Mouse (Mus musculus) heart, postnatal 36 days (tissue): ENCODE data around the gene Myo1d. TPM values are rescaled to one million over a fixed set of nuclear protein-coding genes. Genes with fewer than 3 reads are reported as not detected.

Experiments
- DNase-seq, 2 experiments: peaks; one replicate each; pipeline ENCODE4 v3.0.0; 2021 to 2022
- intact Hi-C: fragments of 180-260 bp; cut with DNase I; formaldehyde crosslinking; loops from one replicate; pipeline ENCODE4 v1.15.1; 2025
- total RNA-seq, 2 experiments: library from RNA; stranded (reverse); gene quantifications; 2 replicates each; pipeline ENCODE4 v1.2.3; 2021

Gene Myo1d
- total RNA-seq, 2 experiments from 2014 or later: 9.4 to 10.2 TPM

- DNase-seq: no peak
- intact Hi-C loops: no loop called here
Measured at GRCm38 (mm10) chr11:80628581-80628980, 151.2 kb downstream of the Myo1d start.

DNA sequence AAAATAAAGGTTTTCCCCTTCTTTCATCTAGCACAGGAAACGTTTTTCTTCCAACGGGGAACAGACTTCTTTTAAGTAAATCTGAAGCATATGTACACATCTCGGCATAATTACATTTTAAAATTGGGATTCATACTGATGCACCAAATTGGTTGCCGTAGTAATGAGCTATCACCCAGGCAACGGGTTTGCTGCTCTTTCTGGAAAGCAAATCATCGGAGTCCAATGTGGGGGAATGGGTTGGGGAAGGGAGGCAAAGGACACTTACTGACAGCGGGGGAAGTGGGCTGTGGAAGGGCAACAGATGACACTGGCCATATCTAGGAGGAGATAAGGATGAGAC lies 156.8 kb downstream of the Myo1d start:
- DNase-seq: no peak
- intact Hi-C loops: no loop called here

DNA sequence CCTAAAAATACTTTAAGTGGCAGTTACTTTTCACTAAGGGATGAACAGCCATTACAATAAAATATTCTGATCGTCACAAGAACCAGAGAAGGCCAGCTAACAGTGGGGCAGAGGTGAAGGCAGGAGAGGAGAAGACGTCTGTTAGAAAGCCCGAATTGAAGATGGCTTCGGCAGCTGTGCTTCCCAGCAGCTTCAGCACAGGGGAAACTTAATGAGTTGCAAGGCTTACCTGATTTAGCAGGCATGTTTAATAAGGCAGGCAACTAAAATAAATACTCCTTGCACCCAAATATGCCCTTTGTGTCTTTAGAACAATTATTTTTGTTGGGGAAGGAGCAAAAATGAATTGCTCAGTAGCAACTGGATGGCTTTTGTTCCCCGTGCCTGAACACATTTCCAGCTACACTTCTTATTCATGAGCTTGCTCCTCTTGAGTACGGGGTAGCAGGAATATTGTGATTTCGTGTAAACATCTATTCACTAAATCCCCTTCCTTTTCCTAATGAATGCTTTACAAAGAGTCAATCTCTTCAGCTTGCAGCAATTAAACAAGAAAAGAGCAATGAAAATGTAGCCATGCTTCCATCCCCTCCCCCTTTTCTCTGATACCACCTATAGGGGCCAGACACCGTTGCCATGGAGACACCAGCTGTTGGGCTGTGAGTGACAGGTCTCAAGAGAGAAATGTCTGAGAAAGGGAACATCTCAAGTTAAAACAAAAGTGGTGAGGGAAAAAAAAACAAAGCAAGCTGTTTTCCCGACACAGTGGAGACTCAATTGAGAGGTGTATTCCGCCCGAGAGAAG lies 157.4 kb downstream of the Myo1d start:
- intact Hi-C loops: no loop called here
- no peak for DNase-seq

DNA sequence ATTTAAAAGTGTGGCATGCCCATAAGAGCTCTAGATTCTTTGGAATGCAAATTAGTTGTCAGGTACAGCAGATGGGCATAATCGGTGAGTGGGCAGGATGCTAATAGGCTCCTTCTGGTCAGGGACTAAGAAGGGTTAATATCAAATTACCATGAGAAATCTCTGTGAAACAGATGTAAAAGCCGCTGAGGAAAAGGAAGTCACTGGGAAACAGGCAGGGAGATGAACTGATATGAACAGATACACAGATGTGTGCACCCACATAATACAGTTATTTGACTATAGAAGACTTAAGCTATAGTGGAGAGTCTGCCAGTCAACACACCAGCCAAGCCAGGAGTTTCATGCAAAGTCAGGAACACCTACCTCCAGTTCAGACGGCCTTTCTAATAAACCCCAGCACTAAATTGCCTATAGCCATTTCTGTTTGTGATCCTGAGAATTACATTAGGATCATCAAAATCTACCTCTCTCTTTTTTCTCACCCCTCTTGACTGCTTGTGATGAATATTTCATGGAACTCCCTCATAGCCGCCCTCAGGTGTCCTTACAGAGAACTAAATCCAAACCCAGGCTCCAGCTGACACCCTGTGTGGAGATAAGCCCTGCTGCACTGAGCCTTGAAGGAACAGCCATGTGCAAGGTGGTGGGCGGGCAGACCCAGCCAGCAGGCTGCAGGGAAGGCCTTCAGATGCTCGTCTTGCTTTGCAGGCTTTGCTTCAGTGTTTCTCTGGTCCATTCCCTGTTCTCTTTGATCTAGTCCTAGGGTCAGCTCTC lies 164.7 kb downstream of the Myo1d start:
- intact Hi-C loops: no loop called here

DNA sequence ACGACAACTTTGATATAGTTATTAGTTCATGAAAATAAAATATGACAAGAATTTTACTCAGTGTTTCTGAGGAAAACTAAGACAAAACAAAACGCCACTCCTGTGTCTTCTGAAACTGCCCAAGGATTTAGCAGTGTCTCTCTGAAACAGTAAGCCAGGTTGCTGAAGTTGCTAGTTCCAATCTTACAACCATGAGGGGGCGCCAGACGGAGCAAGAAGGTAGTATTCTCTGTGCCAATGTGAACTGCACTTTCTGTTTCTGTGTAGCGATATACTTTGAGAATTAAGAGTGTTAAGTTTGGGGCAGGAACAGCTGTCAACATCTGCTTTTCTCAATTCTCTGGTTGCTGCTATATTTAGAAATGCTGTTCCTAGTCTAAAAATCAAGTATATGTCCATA lies 165.4 kb downstream of the Myo1d start:
- peak in 1 of 2 experiments; percentile 23 for DNase-seq
- intact Hi-C loops: no loop called here

More for the DNA sequence above, 164.7 kb downstream of the Myo1d start:
- no peak for DNase-seq

GRCm38 (mm10) chr11:80613534-80613933 lies 166.3 kb downstream of the Myo1d start:
- intact Hi-C loops: no loop called here
- peak in 1 of 2 experiments; percentile 40 for DNase-seq

- intact Hi-C loops: loop anchor here (5.0 to 10.0 kb wide), 2 partner anchors 126 to 182 kb away; partner anchors contain the start of genes Cdk5r1 and Myo1d
- DNase-seq: peak in 1 of 2 experiments; percentile 9
Measured at GRCm38 (mm10) chr11:80602707-80603441, 177.0 kb downstream of the Myo1d start.

GRCm38 (mm10) chr11:80602041-80602458 lies 177.8 kb downstream of the Myo1d start:
- DNase-seq: no peak
- intact Hi-C loops: loop anchor here (5.0 to 10.0 kb wide), 2 partner anchors 125 to 183 kb away; partner anchors contain the start of genes Cdk5r1 and Myo1d

- intact Hi-C loops: loop anchor here (5.0 to 10.0 kb wide), 2 partner anchors 124 to 184 kb away; partner anchors contain the start of genes Cdk5r1 and Myo1d
- no peak for DNase-seq
Measured at GRCm38 (mm10) chr11:80601040-80601864, 178.6 kb downstream of the Myo1d start.

- no peak for DNase-seq
- intact Hi-C loops: no loop called here
Measured at GRCm38 (mm10) chr11:80595482-80595881, 184.3 kb downstream of the Myo1d start.

DNA sequence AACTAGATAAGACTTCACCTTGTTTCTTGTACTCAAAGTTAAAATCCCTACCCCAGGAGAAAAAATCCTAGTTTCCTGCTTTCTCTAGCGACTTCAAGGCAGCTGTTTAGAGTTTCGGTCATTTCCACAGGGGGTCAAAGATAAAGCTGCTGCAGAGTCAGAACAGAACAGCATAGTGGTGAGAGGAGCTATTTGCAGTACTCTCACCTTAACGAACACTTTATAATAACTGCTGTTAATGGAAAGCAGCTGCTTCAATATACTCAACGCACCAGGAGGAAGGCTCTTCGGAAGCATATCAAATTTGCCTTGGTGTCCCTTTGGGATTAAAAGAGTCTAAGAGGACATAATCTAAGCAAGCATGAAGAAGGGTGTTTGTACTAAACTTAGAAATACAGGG lies 190.4 kb downstream of the Myo1d start:
- no peak for DNase-seq
- intact Hi-C loops: no loop called here

- intact Hi-C loops: no loop called here
- no peak for DNase-seq
Measured at GRCm38 (mm10) chr11:80585761-80586160, 194.1 kb downstream of the Myo1d start.

DNA sequence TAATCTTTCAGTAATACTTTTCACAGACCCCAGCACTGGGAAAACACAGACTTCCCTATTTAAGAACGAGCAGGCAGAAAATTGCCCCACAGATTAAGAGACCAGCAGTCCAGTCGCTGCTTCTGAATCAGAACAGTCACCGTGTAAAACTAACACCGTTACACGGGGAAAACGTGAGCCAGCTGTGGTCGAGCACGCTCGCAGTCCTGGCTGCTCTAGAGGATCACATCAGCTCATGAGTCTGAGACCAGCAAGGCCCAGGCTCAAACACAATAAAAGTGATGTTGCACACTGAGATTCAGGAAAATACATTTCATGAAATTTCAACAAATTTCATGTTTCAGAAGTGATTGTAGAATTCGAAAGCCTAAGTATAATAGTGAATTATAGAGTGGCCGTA lies 194.6 kb downstream of the Myo1d start:
- intact Hi-C loops: no loop called here
- no peak for DNase-seq

GRCm38 (mm10) chr11:80580494-80580893 lies 199.3 kb downstream of the Myo1d start:
- DNase-seq: no peak
- intact Hi-C loops: no loop called here

DNA sequence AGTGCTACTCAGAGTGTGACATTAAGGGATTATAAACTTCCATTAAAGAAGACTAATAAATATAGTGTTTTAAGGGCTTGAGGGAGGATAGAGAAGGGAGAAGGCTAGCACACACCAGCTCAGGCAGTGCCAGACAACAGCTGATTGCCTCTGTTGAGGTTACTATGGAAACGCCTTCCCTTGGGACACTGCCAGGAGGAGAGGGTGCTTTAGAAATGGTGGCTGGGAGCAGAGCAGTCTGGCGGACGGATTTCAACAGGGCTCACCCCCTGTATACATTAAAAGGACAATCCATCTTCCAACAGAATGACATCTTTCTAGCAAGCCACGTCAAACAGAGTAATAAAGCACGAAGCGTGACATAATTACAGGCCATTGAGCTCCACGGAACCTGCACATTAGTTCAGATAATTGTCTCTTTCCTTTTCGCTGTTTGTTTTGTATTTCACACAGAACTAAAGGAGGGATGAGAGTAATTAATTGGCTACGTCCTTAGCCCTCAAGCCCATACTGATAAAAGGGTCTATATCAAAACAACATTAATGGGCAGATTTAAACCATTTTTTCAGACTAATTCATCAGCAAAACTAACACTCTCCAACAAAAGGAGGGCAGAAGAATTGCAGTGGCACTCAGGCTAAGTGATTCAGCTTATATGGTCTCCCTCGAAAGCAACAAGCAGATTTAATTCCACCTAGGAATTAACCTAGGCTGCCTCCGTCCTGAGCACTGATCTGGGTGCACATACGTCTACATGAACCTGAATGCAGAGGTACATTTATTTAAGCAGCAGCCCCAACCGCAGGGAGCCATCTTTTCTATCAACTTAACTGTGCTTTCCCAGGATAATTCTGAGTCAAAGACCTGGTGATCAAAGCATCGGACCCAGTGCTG lies 201.8 kb downstream of the Myo1d start:
- peak in 1 of 2 experiments; percentile 19 for DNase-seq
- intact Hi-C loops: no loop called here

DNA sequence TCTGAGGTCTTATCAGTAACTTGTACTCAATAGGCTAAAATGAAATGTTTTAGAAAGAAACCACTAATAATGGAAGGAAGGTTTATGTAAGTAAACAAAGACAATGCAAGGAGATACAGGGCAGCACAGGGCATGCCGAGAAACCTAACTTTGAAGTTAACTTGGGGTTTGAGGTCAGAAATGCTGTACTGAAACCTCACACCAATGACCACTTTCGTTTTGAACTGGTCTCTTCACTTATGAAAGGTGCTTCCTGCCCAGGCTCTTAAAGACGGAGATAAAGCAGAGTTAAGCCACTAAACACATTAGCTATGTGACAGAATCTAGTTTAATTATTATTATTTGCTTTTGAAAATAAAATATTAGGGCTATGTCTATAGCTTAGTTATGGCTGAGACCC lies 204.0 kb downstream of the Myo1d start:
- intact Hi-C loops: no loop called here
- DNase-seq: no peak

DNA sequence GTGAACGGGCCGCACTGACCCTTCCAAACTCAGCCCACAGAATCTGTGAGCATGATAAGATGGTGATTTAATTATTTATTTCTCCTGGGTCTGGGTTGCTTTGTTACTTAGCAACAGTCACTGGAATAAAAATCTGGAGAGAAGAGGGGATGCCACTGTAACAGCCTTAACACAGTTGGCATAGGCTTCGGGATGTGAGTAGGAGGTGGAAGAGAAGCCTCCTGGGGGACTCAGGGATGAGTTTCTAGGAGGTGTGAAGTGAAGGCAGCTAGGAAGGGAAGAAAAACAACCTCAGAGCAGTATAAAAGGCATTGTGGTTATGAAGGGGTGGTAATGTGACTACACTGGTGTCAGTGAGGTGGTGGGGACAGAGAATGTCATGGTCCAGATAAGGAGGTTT lies 213.5 kb downstream of the Myo1d start:
- intact Hi-C loops: no loop called here
- DNase-seq: no peak

DNA sequence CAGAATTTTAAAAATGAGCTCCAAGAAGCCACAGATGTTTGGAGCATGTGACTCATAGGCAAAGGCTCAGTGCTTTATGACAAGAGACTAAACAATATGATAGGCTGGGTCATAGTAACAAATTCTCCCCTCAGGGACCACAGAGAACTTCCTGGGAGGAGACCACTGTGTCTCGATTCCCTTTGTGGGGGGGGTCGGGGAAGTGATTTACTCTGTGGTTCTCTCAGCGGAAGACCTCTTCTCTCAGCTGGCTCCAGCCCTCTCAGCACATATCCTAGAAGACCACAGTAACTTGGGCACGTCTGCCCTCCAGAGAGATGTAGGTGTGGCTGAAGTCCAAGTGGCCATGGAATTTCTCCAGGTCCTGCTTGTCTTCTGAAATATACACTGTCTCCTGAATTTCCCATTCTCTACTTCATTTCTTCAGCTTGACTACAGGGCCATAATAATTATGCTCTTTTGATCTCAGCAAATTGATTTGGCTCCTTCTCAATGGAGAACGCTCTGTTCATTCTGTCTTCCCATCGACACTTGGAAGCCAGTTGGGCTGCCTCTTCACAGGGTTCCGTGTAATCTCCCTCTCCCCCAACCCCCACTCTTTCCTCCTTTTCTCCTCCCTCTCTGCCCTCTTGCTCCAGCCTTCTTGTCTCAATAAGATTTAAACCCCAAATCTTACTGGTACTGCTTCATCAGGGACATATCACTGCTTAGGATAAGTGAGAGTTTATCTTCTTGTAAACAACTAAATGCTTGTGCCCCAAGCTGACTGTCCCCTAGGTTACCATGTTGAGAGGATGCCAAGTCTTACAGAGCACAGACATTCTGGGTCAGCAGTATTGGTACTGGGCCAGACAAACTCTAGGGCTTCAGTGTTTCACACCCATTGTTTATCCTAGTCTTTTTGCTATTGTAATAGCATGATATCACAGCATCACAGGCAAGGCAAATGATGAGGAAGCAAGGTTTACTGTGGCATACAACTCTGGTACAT lies 214.6 kb downstream of the Myo1d start:
- DNase-seq: peak in 1 of 2 experiments; percentile 5

More for the DNA sequence above, 214.6 kb downstream of the Myo1d start:
- intact Hi-C loops: no loop called here
